Mouse (Mus musculus) left cerebral cortex, adult 11 months (tissue): ENCODE measurements around the gene Rpsa.
"Not testable (repeated sequence)": the region's sequence is repeated elsewhere in the genome, so short reads cannot be mapped to it uniquely, and the experiment has no call there.

Experiments
- DNase-seq: peaks from one replicate; pipeline ENCODE4 v3.0.0; 2022; ENCODE audit warnings: low spot score

Rpsa gene

DNA sequence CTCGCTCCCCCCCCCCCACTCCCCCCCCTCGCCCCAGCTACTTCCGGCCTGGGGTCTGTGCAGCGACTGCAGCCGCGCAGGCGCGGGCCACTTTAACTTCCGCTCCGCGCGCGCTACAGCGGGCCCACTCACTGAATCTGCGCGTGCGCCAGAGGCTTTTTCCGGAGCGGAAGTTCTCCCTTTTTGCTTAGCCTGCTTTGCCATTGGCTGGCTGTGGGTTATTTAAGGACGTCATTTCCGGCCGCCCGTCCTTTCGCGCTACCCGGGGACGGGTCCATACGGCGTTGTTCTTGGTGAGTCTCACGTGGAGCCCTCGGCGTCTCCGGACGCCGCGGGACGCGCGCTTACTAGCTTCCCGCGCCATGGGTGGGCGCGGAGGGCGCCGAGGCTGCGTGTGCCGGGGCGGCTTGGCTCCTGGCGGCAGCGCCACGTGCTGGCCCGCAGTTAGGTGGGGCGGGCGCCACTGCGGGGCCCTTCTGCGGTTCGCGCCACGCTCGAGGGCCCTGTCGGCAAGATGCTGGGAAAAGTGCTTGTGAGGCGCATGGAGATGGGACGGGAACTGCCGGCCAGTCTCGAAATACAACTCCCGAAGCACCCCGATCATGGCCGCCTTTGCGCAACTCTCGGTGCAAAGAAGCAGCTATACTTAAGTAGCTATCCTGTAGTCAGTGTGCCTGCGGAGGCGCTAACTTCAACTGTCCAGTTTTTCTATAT, at the start of gene Rpsa:
Gene Rpsa (plus strand): TSS at position 152 of the 714 bp plus-strand sequence.
- peak; percentile 95 for DNase-seq

DNA sequence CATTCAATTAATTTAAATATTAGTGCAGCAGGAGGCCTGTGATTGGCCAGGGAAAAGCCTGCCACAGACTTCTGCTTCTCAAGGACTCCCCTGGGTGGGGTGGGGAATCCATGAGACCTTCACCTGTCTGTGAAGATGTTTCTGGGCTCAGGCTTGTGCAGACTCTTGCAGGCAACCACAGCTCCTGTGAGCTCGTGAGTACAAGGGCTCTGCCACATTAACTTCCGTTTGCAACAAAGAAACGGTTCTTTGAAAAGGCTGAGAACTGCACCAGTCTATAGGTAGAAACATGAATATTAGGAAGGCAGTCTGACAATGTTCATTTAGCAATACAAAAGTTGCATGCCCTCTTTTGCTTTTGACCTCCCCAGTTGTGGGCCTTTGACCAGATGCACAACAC, 49.2 kb upstream of the Rpsa start:
- DNase-seq: no peak

DNA sequence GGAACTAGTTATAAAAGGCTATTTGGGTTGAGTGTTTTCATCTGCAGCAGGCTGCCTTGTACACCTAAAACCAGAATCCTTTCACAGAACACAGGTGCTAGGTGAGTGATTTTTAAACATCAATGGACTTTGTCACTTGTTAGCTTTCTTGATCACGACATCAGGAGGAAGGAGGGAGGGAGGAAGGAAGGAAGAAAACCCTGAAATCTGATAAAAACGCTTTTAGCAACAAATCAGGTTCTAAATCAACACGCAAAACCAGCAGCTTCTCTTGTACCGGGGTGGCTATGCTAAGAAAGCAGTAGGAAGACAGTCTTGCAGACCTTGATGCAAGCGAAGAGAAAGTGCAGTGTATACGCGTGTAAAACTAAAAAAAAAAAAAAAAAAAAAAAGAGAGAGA, 47.6 kb upstream of the Rpsa start:
- no peak for DNase-seq

DNA sequence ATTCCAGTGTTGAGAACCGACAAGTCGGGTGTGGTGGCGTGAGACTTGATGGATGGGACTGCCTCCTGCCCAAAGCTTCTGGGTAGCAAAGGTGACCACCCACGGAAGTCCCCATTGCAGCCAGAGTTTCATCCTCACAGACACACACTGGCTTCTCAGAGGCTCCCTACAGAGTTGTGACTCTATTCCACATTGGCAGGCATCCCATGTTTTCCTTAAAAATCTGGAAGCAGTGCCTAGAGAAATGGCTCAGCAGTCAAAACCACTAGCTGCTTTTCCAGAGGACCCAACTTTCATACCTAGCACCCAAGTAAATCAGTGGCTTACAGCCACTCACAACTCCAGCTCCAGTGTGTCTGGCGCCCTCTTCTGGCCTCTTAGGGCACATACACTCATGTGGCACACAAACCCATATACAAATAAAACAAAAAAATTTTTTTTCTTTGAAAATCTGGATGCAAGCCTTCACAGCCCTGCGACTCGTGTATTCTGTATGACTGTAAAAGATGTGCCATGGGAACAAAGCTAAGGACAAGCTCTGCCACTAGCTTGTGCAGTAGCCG, 46.9 kb upstream of the Rpsa start:
- no peak for DNase-seq

DNA sequence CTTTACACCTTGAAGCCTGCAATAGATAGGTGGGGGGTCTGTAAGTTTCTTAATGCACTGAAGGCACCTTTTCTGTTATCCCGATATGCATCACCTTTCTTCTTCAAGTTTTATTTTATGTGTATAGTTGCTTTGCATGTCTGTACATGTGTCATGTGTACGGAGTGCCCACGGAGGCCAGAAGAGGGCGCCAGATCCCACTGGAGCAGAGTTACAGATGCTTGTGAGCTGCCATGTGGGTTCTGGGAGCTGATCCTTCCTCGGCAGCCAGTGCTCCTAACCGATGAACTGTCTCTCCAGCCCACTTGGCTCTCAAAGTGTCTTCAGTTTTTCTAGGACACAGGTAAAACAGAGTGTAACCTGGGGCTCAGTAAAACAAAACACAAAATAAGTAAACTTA, 46.2 kb upstream of the Rpsa start:
- no peak for DNase-seq

DNA sequence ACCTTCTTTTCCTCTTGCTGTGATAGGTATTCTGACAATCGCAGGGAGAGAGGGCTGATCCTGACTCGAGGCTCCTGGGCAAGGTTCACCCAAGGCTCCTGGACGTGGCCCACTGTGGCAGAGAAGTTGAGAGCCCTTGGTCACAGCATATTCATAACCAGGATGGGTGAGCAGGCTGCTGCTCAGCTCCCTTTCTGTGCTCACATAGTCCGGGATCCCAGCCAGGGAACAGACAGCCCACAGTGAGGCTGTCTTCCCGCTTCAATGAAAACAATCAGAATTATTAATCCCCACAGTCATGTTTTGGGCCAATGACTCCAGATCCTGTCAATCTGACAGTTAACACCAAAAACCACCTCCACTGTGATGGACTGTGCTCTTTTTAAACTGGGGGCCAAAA, 45.5 kb upstream of the Rpsa start:
- no peak for DNase-seq

DNA sequence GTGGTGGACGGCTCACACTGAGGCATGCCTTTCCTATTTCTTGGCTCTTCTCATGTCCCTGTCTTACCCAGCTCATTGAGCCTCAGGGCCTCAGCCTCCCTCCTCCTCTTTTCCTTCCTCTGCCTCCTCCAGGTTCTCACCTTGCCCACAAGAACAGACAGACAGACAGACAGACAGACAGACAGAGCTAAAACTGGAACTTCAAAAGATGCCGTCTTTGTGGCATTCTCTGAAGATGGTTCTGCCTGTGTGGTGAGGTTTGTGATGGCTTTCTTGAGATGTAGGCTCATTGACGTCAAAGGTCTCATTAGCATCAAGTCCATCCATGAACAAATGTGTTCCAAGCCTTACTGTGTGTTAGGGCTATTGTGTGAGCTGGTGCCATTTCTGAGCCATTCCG, 44.8 kb upstream of the Rpsa start:
- DNase-seq: no peak

DNA sequence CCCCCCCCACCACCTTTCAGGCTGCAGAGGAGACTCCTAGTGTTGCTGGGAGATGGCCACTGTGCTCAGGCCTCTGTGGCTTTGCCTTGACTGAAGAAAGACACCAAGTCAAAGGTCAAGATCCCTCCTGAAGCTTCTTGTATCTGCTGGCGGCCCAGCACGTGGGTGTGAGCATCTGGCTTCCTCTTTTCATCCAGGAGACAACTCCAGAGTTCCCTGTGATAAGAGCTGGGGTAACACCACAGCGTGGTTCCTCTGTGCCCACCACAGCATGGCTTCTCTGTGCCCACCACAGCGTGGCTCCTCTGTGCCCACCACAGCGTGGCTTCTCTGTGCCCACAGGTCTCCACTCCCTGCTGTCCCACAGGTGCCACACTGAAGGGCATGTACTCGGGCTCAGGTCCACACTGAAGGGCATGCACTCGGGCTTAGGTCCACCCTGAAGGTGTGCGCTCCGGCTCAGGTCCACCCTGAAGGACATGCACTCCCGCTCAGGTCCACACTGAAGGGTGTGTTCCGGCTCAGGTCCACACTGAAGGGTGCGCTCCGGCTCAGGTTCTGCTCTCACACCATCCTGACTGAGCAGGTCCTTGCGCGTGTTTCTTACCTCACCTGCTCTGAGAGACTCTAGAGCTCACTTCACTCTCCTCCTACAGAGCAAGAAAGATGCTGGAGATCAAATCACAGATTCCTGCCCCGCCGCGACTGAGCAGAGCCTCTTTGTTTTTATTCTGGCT, 44.2 kb upstream of the Rpsa start:
- no peak for DNase-seq

DNA sequence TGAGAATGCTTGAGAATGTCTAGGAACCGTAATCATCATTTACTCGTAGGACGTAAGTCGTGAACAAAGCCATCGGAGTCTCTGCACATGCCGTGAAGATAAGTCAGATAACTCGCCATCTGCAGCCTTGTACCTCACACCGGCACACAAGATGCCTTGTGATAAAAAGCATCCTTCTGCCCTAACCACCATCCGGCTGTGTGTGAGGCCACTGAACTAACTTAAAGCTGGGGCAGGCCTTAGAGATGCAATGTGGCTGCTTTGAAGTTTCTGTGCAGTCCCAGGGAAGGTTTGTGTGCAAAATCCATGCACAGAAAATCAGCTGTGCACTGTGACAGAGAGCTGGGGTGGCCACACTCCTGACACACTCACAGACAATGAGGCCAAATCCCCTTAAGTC, 43.1 kb upstream of the Rpsa start:
- DNase-seq: no peak

DNA sequence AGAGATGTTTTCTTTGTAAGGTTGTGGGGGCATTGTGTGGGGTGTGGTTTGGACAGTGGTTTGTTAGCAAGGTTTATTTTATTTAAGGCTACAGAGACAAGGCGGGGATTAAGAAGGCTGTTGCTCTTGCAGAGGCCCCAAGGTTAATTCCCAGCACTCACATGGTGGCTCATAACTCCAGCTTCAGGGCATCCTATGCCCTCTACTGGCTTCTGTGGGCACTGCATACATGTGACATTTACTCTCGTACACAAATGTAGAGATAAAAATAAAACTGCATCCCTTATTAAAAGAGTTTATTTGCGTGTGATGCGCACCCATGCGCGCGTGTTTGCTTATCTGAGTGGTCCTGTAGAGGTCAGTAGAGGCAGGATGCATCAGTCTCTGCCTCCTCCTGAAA, 38.4 kb upstream of the Rpsa start:
- no peak for DNase-seq

DNA sequence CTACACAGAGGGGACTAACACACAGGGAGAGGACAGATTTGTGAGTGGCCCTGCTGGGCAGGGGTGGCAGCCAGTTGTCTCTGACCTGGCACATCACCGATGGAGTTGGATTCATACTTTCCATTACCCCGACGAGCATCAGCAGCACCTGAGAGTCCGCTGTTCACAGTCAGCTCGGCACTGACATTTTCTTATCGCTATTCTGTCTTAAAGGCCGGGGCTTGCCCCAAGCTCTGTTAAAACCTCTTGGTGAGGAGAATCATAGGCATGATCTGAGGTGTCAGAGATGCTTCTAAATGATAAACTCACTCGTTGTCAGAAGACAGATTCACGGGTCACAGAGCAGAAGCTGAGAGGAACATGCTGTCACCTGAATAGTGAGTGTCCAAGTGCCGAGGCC, 36.4 kb upstream of the Rpsa start:
- no peak for DNase-seq

DNA sequence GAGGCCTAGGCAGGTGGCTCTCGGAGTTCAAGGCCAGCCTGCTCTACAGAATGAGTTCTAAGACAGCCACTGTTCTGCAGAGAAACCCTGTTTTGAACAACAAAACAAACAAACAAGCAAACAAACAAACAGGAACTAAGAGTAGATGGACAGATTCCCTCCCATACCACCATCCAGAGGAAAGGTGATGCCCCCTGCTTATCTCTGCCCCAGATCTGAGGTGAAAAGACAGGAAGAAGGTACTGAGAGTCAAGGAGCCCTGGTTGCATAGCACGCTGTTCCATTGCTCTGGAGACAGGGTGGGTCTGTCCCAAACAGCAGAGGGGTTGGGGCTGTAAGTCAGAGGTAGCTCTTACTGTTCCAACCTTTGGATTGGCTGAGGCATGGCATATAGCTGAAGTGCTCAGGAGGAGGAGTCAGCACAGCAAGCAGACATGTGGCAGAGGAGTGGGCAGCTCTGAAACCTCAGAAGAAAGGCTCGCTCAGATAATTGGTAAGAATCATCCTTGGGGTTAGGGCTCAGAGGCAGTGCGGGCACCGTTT, 35.7 kb upstream of the Rpsa start, which contains the start of gene Ccr8:
Gene Ccr8 (plus strand): TSS at position 419 of the 543 bp plus-strand sequence.
- DNase-seq: no peak

DNA sequence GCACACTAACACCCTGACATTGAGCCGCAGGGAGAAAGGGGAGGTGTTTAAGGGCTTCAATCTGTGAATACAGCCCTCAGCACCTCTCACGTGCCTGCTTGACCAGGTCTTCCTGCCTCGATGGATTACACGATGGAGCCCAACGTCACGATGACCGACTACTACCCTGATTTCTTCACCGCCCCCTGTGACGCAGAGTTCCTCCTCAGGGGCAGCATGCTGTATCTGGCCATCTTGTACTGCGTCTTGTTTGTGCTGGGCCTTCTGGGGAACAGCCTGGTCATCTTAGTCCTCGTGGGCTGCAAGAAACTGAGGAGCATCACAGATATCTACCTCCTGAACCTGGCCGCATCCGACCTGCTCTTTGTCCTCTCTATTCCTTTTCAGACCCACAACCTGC, 33.8 kb upstream of the Rpsa start:
- no peak for DNase-seq

DNA sequence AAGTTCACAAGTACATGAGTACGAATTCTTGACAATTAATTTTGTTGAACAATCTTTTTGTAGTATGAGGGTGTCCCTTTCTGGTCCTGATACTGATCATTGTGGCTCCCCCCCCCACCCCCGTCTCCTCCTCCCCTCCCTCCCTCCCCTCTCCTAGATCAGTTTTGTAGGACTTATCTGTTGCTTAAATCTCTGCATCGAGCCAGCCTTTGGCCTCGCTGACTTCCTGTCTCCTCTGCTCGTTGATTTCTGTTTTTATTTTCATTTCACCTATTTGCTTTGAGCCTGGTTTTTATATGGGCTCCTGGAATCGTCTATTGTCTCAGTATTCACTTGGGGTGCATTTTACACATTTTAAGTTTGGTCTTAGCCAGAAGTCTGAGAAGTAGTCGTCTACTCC, 31.6 kb upstream of the Rpsa start:
- no peak for DNase-seq

DNA sequence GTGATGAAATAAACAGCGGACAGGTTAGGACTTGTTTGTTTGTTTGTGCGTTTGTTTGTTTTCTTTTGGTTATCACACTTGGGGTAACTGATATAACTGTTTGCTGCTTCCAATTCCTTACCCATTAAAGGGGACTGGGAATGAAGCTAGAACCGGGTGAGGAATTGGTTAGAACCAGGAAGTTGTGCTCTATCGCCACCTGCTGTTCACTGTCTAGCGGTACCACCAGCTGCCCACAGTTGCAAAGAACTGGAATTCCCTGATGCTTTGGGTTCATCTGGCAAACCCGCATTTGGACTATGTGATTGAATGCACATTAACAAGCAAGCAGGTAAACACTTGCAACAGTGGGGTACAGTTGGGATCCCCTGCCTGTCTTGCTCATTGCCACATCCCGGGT, 28.8 kb upstream of the Rpsa start:
- DNase-seq: peak; percentile 40

DNA sequence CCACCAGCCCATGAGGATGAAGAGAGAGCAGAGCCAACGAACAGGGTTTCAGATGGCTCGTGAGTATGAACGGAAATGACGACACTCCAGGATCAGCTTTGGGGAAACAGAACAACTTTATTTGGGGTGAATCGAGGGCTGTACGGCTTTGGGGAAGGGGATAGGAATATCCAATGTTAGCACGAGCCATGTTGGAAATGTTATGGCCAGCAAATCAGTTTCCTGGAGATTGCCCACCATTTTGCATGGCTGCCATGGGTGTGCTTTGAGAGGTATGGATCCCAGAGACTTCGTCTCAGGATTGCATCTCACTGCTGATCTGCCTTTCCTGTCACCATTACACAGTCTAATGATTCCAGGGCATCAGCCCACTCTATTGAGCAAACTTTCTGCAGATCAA, 28.2 kb upstream of the Rpsa start:
- no peak for DNase-seq

DNA sequence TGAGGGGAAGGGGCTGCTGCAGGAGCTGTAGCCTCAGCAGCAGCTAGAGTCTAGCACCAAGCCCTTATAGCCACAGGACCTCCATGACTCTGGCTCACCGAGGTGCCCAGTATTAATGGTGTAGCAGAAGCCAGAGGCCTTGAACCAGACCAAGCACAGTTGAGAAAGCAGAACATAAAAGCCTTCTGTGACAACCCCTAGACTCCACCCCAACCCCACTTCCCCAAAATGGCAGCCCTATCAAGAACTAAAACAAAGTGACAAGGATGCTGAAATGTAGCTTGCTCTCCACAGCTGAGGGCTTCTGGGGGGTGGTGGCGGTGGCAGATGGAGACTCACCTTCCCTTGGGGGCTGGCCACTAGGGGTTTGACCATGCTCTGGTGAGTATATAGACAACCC, 26.3 kb upstream of the Rpsa start:
- no peak for DNase-seq

DNA sequence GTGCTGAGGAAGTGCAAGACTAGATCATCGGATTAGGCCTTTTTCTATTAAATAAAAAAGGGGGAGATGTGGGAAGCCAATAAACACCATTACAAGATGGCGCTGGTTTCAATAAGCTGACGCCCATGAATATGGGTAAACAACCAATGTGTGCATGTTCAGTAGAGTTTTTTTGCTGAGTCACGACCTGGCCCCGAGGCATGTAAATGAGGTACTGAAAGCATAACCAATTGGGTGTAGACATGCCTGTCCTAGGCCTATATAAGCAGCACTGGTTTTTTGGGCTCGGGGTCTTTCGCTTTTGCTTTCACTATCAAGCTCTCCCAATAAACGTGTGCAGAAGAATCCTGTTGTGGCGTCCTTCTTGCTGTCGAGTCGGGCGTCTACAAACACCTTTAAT, 18.5 kb upstream of the Rpsa start:
- DNase-seq: not testable (repeated sequence)

DNA sequence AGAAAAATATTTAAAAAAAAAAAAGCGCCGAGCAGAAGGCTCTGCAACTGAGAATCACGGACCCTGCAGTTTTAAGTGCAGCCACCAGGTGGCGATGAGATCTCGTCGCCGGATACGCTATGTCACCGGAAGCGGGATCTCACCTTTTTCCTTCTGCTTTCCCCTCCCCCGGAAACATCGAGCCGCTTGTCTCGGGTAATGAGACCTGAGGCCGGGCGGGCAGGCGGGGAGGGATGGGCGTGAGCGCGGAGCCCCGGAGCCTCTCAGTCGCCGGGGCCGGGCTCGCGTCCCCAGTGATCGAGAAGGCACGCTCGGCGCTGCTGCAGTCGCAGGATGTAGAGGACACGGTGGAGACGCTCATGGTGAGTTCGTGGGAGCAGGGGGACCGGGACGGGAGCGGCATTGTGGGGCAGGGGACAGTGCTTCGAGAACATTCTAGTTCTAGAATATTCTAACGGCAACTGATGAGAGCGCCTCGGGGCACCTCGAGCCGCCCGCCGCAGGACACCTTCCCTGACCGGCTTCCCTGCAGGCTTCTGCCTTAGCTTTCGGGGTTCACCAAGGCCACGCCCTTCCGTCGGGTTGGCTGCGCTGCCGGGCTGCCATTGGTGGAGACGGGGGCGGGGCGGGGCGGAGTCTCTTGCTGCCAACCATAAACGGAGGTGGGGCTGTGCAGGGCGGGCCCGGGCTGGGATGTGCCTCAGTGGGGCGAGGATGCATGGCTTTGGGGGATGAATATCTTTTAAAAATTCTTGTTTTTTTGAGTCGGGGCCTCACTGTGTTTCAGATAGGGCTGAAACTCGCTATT, 17.1 kb upstream of the Rpsa start, which contains the start of gene Slc25a38:
Gene Slc25a38 (plus strand): TSS at position 164 of the 808 bp plus-strand sequence.
- DNase-seq: peak; percentile 93

DNA sequence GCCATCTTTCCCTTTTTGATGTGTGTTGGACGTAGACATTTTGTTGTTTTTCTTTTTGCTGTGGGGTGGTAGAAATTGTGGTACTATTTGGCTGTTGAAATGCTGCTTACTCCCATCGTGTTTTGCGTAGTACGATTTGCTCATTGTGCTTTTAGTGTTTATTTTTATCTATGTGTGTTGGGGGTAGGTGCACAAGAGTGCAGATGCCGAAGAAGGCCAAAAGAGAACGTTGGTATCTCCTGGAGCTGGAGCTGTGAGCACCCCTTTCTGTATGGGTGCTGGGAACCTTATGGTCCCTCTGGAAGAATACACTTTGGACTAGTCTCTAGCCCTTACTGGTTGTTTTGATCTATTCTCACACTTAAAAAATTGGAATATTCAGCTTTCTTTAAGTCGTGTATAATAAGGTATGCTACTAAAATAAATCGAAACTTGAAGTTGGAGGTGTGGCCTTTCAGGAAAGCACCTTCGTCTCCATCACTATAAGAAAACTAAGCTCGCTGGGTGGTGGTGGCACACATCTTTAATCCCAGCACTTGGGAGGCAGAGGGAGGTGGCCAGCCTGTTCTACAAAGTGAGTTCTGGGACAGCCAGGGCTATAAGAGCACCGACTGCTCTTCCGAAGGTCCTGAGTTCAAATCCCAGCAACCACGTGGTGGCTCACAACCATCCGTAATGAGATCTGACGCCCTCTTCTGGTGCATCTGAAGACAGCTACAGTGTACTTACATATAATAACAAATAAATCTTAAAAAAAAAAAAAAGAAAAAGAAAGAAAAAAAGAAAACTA, 16.1 kb upstream of the Rpsa start:
- DNase-seq: no peak

DNA sequence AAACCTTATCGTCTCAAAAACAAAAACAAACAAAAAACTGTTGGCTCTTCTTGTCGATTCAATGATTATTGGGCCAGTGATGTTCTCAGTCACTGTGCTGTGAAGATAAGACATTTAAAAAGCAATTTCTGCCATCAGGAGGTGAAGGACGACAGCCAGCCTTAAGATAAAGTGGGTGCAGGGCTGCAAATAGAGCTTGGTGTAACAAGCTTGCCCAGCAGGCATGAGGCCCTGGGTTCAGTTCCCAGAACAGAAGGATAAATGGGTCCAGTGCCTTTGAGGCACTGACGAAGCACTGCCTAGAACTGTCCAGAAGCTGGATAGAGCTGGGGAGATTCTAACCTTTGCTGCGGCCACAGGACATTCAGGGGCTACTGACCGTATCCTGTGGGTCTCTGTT, 15.0 kb upstream of the Rpsa start:
- no peak for DNase-seq
